Mouse (Mus musculus): ENCODE measurements at regions not wholly inside any gene's neighbourhood (a gene's known extent, or its start where the extent isn't known, plus 50 kb on each side); places are given as distances from the start of the nearest gene placed in this dataset.

DNA sequence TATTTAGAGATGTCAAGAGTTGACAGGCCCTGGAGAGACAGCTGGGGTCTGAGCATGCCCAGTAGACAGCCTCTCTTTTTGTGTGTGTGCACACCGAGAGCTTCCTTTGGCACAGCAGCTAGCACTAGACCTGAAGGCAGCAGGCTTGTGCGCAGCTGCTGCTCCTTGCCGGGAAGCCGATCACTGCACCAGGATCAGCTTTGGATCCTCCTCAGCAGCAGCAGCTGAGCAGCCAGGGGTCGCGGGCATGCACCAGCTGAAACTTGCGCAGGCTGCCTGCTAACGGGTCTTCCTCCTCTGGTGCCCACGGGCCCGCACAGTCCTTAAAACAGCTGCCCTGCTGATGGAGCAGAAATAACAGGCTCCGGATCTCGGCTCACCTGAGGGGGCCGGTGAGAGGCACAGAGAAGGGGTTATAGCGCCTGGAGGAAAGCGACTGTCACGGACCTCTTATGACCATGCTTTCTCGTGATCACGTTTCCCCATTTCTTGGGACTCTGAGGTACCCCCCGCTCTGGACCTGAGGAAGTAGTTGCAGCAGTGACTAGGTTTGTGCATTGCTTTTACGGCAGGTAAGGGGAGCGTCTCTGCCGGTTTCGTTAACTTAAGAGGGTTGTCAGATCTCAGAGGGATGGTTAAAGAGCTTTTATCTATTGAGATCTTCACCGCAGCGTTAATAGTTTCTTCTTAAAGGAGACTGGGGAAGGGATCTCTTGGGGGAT is 57.8 kb upstream of the Arhgap18 start:
- Histone ChIP-seq H3K27ac (replicated peaks) (no peak overlapping the region), H3K36me3 (ENCODE audit: control insufficient read depth, insufficient read depth, low read length) (no peaks in the 10 kb centered on the region), H3K9me3 (ENCODE audit: control insufficient read depth, low read length) (no peaks in the 10 kb centered on the region), H3K27me3 (ENCODE audit: control insufficient read depth, insufficient read depth, low read length) (no peaks in the 10 kb centered on the region), H3K4me1 (replicated peaks; ENCODE audit: control insufficient read depth, insufficient read depth) (no peaks in the 10 kb centered on the region), H3K9ac (ENCODE audit: low read length) (peak overlapping the region; percentile 48), H3K4me3 (ENCODE audit: low read depth, low read length) (peak overlapping the region; percentile 32), H3K4me2 (replicated peaks; ENCODE audit: low read depth) (peak overlapping the region; percentile 56)
- TF ChIP-seq EP300 (optimal IDR thresholded peaks at IDR 0.05), result no peak
- no peak; the same call in 1 of the 2 replicates for TF ChIP-seq CTCF (IDR thresholded peaks at IDR 0.05; ENCODE audit: low read depth)
- ATAC-seq (ENCODE audit: low FRiP score, low TSS enrichment) (no peak), DNase-seq (ENCODE audit: low spot score) (peak; percentile 21)
- WGBS, result 4% methylated on average over 25 of the region's 25 CpGs
